Mouse (Mus musculus) naive thymus-derived CD4-positive, alpha-beta T cell, adult 2 months (primary cell): ENCODE measurements around the gene Ccnl2.

Source experiments
- DNase-seq: peaks from one replicate; pipeline ENCODE4 v3.0.0-alpha.2; 2011; ENCODE audit warnings: low read depth

The Ccnl2 gene

DNA sequence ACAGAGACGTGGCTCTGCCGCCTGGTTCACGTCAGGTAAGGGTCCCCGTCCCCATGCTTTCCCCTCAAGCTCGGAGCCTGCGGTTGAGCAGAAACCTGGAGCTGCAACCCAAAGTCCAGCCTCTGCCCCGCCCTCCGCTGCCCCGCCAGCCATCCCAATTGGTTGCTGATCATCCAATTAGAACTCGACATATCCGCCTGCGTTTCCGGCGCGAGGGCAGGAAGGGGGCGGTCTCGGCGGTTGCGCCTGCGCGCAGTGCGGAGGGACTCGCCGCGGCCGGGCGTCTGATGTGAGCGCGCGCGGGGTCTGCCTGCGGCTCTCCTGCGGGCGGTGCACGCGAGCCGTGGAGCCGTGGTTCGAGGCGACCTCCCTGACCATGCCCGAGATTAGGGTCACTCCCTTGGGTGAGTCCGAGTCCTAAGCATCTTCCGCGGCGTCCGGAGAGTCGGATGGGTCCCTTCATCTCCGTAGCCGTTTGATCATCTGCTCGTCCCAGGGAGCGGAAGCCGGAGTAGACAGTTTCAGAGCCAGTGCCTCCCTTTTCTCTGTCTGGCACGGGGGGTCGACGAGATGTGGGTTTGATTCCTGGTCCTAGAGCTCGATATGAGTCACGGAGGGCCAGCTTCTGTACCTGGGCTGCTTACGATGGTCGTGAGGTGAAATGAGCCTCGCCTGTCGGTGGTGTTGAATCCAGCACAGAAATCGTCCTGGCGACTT, 57.2 kb downstream of the Ccnl2 start, which contains the start of the genes Cptp and Ints11:
Gene Cptp (minus strand): TSS at position 124 of the 717 bp plus-strand sequence.
Gene Ints11 (plus strand): TSS at position 230 of the 717 bp plus-strand sequence.
- peak; percentile 95 for DNase-seq

DNA sequence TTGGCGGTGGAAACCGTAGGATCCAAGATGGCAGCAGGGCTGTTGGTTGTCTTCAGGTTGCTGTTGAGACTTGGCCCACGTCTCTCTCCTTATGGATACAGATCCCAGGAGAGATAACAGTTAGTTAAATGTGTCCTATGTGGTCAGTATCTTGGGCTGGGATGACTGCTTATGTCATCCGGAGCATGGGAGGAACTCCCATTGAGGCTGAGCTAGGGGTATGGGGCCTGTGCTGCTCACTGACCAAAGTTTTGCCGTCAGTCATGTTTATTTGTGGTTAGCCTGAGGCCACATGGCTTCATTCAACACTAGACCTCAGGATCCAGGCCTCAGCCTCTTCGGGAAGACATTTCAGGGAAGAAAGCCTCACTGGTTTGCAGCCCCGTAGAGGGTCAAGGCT, 59.1 kb downstream of the Ccnl2 start:
- DNase-seq = no peak
